Mouse (Mus musculus): Measurements from ENCODE around the gene Iqschfp.

DNA sequence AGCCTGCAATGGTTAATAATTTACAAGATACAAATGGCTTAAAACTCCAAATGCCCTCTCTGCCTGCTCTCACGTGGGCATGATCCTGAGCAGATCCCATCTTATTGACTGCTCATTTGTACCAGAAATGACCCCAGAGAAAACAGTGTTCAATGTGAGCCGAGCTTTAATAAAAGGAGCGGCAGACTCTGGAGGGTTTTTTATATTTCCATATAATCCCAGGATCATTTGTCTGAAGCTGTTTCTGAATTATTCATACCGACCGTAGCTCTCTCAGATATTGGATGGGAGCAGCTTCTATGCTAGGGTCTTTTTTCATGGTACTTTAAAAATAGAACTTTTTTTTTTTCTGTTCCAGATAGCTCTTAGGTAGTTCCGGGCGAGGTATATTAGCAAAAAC, 67.6 kb downstream of the Iqschfp start:
- no peak for TF ChIP-seq CTCF (IDR thresholded peaks at IDR 0.05; ENCODE audit: borderline replicate concordance, extremely low read depth, insufficient read depth, insufficient read length)
- TF ChIP-seq POLR2A (IDR thresholded peaks at IDR 0.05; ENCODE audit: borderline replicate concordance, extremely low read depth, insufficient read depth, insufficient read length, poor library complexity, severe bottlenecking) = no peak

Data from brain, embryonic 14.5 days (tissue).